Mouse (Mus musculus): Measurements from ENCODE around the gene Apba1. TPM values are rescaled to one million over a fixed set of nuclear protein-coding genes. Genes with fewer than 3 reads are reported as not detected.

Apba1 gene
- polyA plus RNA-seq, 1 experiment from 2014 or later, result 0.46 TPM

- Histone ChIP-seq H3K4me1 (ENCODE audit: control insufficient read depth in 2 of 2, insufficient read depth in 2 of 2, low read length in 2 of 2) (peaks cover 6 to 9% of the 10 kb centered on the region in 2 experiments; a peak in 3 of 4 replicates), H3K4me2 (ENCODE audit: low read length) (no peak overlapping the region), H3K27me3 (ENCODE audit: control insufficient read depth, insufficient read depth, low read length) (no peaks in the 10 kb centered on the region), H3K9ac (ENCODE audit: low read length) (no peak overlapping the region), H3K9me3 (ENCODE audit: control insufficient read depth, low read length) (no peaks in the 10 kb centered on the region), H3K27ac (replicated peaks in 1 of 2; ENCODE audit: control insufficient read depth in 1 of 2, insufficient read depth in 1 of 2, low read depth in 2 of 2, low read length in 2 of 2) (no peak overlapping the region), H3K36me3 (ENCODE audit: control insufficient read depth, insufficient read depth, low read length) (no peaks in the 10 kb centered on the region), H3K4me3 (ENCODE audit: control insufficient read depth in 1 of 2, insufficient read depth in 1 of 2, low read depth in 1 of 2, low read length in 2 of 2) (no peak overlapping the region)
- ATAC-seq (ENCODE audit: insufficient number of reproducible peaks, insufficient read depth, low FRiP score, low read depth), result no peak
- 70% methylated on average over 9 of the region's 9 CpGs for WGBS
Measured at GRCm38 (mm10) chr19:23788420-23789132, 29.9 kb downstream of the Apba1 start.

- Histone ChIP-seq H3K36me3 (ENCODE audit: control insufficient read depth, insufficient read depth, low read length) (no peaks in the 10 kb centered on the region), H3K9ac (ENCODE audit: low read length) (no peak overlapping the region), H3K4me3 (ENCODE audit: control insufficient read depth in 1 of 2, insufficient read depth in 1 of 2, low read depth in 1 of 2, low read length in 2 of 2) (no peak overlapping the region), H3K9me3 (ENCODE audit: control insufficient read depth, low read length) (no peaks in the 10 kb centered on the region), H3K27me3 (ENCODE audit: control insufficient read depth, insufficient read depth, low read length) (no peaks in the 10 kb centered on the region), H3K27ac (replicated peaks in 1 of 2; ENCODE audit: control insufficient read depth in 1 of 2, insufficient read depth in 1 of 2, low read depth in 2 of 2, low read length in 2 of 2) (no peak overlapping the region), H3K4me2 (ENCODE audit: low read length) (no peak overlapping the region), H3K4me1 (ENCODE audit: control insufficient read depth in 2 of 2, insufficient read depth in 2 of 2, low read length in 2 of 2) (peaks cover 6 to 9% of the 10 kb centered on the region in 2 experiments; a peak in 3 of 4 replicates)
- 23% methylated on average over 6 of the region's 6 CpGs for WGBS
- ATAC-seq (ENCODE audit: insufficient number of reproducible peaks, insufficient read depth, low FRiP score, low read depth), result 0 out of 2 replicates have a peak, but pooled peaks have one; percentile 54
Measured at GRCm38 (mm10) chr19:23791704-23792103, 33.0 kb downstream of the Apba1 start.

GRCm38 (mm10) chr19:23792559-23792958, 33.9 kb downstream of the Apba1 start:
- Histone ChIP-seq H3K9ac (ENCODE audit: low read length) (no peak overlapping the region), H3K4me2 (ENCODE audit: low read length) (no peak overlapping the region), H3K9me3 (ENCODE audit: control insufficient read depth, low read length) (no peaks in the 10 kb centered on the region), H3K4me3 (ENCODE audit: control insufficient read depth in 1 of 2, insufficient read depth in 1 of 2, low read depth in 1 of 2, low read length in 2 of 2) (no peak overlapping the region), H3K4me1 (ENCODE audit: control insufficient read depth in 2 of 2, insufficient read depth in 2 of 2, low read length in 2 of 2) (peaks cover 6% of the 10 kb centered on the region in 2 experiments; a peak in 3 of 4 replicates), H3K36me3 (ENCODE audit: control insufficient read depth, insufficient read depth, low read length) (no peaks in the 10 kb centered on the region), H3K27ac (replicated peaks in 1 of 2; ENCODE audit: control insufficient read depth in 1 of 2, insufficient read depth in 1 of 2, low read depth in 2 of 2, low read length in 2 of 2) (no peak overlapping the region), H3K27me3 (ENCODE audit: control insufficient read depth, insufficient read depth, low read length) (no peaks in the 10 kb centered on the region)
- ATAC-seq (ENCODE audit: insufficient number of reproducible peaks, insufficient read depth, low FRiP score, low read depth), result no peak
- 78% methylated on average over 6 of the region's 6 CpGs for WGBS

GRCm38 (mm10) chr19:23794491-23794890, 35.8 kb downstream of the Apba1 start:
- H3K27me3 ChIP-seq (ENCODE audit: control insufficient read depth, insufficient read depth, low read length), result no peaks in the 10 kb centered on the region
- H3K36me3 ChIP-seq (ENCODE audit: control insufficient read depth, insufficient read depth, low read length), result no peaks in the 10 kb centered on the region
- no peaks in the 10 kb centered on the region for H3K9me3 ChIP-seq (ENCODE audit: control insufficient read depth, low read length)
- no peak overlapping the region for H3K9ac ChIP-seq (ENCODE audit: low read length)
- H3K4me1 ChIP-seq (ENCODE audit: control insufficient read depth in 2 of 2, insufficient read depth in 2 of 2, low read length in 2 of 2), result peaks cover 4 to 6% of the 10 kb centered on the region in 2 experiments; a peak in 3 of 4 replicates
- H3K27ac ChIP-seq (replicated peaks in 1 of 2; ENCODE audit: control insufficient read depth in 1 of 2, insufficient read depth in 1 of 2, low read depth in 2 of 2, low read length in 2 of 2), result no peak overlapping the region
- 42% methylated on average over 3 of the region's 3 CpGs for WGBS
- H3K4me3 ChIP-seq (ENCODE audit: control insufficient read depth in 1 of 2, insufficient read depth in 1 of 2, low read depth in 1 of 2, low read length in 2 of 2), result no peak overlapping the region
- no peak for ATAC-seq (ENCODE audit: insufficient number of reproducible peaks, insufficient read depth, low FRiP score, low read depth)
- no peak overlapping the region for H3K4me2 ChIP-seq (ENCODE audit: low read length)

- H3K27me3 ChIP-seq (ENCODE audit: control insufficient read depth, insufficient read depth, low read length), result no peaks in the 10 kb centered on the region
- H3K36me3 ChIP-seq (ENCODE audit: control insufficient read depth, insufficient read depth, low read length), result no peaks in the 10 kb centered on the region
- no peak overlapping the region for H3K9ac ChIP-seq (ENCODE audit: low read length)
- no peak for ATAC-seq (ENCODE audit: insufficient number of reproducible peaks, insufficient read depth, low FRiP score, low read depth)
- H3K4me2 ChIP-seq (ENCODE audit: low read length), result no peak overlapping the region
- H3K4me1 ChIP-seq (ENCODE audit: control insufficient read depth in 2 of 2, insufficient read depth in 2 of 2, low read length in 2 of 2), result peaks cover 6% of the 10 kb centered on the region in 2 experiments
- 59% methylated on average over 4 of the region's 4 CpGs for WGBS
- no peaks in the 10 kb centered on the region for H3K9me3 ChIP-seq (ENCODE audit: control insufficient read depth, low read length)
- no peak overlapping the region for H3K4me3 ChIP-seq (ENCODE audit: control insufficient read depth in 1 of 2, insufficient read depth in 1 of 2, low read depth in 1 of 2, low read length in 2 of 2)
- no peak overlapping the region for H3K27ac ChIP-seq (replicated peaks in 1 of 2; ENCODE audit: control insufficient read depth in 1 of 2, insufficient read depth in 1 of 2, low read depth in 2 of 2, low read length in 2 of 2)
Measured at GRCm38 (mm10) chr19:23795156-23795555, 36.5 kb downstream of the Apba1 start.

GRCm38 (mm10) chr19:23801174-23801573, 42.5 kb downstream of the Apba1 start:
- H3K9ac ChIP-seq (ENCODE audit: low read length), result no peak overlapping the region
- H3K27ac ChIP-seq (replicated peaks in 1 of 2; ENCODE audit: control insufficient read depth in 1 of 2, insufficient read depth in 1 of 2, low read depth in 2 of 2, low read length in 2 of 2), result peak overlapping the region in 1 of 2 experiments; percentile 1; a peak in 2 of 4 replicates

GRCm38 (mm10) chr19:23803221-23803870, 44.7 kb downstream of the Apba1 start:
- H3K4me2 ChIP-seq (ENCODE audit: low read length), result no peak overlapping the region
- no peaks in the 10 kb centered on the region for H3K9me3 ChIP-seq (ENCODE audit: control insufficient read depth, low read length)
- H3K27ac ChIP-seq (replicated peaks in 1 of 2; ENCODE audit: control insufficient read depth in 1 of 2, insufficient read depth in 1 of 2, low read depth in 2 of 2, low read length in 2 of 2), result 0 out of 4 replicates have a peak overlapping the region, but pooled peaks of 1 of the 2 experiments have one; percentile 19
- WGBS, result 59% methylated on average over 4 of the region's 4 CpGs
- H3K4me1 ChIP-seq (ENCODE audit: control insufficient read depth in 2 of 2, insufficient read depth in 2 of 2, low read length in 2 of 2), result peaks cover 7 to 27% of the 10 kb centered on the region in 2 experiments
- ATAC-seq (ENCODE audit: insufficient number of reproducible peaks, insufficient read depth, low FRiP score, low read depth), result no peak; the same call in 1 of the 2 replicates
- no peaks in the 10 kb centered on the region for H3K27me3 ChIP-seq (ENCODE audit: control insufficient read depth, insufficient read depth, low read length)
- no peaks in the 10 kb centered on the region for H3K36me3 ChIP-seq (ENCODE audit: control insufficient read depth, insufficient read depth, low read length)
- H3K9ac ChIP-seq (ENCODE audit: low read length), result no peak overlapping the region
- H3K4me3 ChIP-seq (ENCODE audit: control insufficient read depth in 1 of 2, insufficient read depth in 1 of 2, low read depth in 1 of 2, low read length in 2 of 2), result no peak overlapping the region

More at GRCm38 (mm10) chr19:23801174-23801573, 42.5 kb downstream of the Apba1 start:
- Histone ChIP-seq H3K4me1 (ENCODE audit: control insufficient read depth in 2 of 2, insufficient read depth in 2 of 2, low read length in 2 of 2) (peaks cover 5 to 14% of the 10 kb centered on the region in 2 experiments), H3K9me3 (ENCODE audit: control insufficient read depth, low read length) (no peaks in the 10 kb centered on the region), H3K36me3 (ENCODE audit: control insufficient read depth, insufficient read depth, low read length) (no peaks in the 10 kb centered on the region), H3K4me3 (ENCODE audit: control insufficient read depth in 1 of 2, insufficient read depth in 1 of 2, low read depth in 1 of 2, low read length in 2 of 2) (no peak overlapping the region), H3K4me2 (ENCODE audit: low read length) (no peak overlapping the region), H3K27me3 (ENCODE audit: control insufficient read depth, insufficient read depth, low read length) (no peaks in the 10 kb centered on the region)
- 32% methylated on average over 1 of the region's 1 CpGs for WGBS
- ATAC-seq (ENCODE audit: insufficient number of reproducible peaks, insufficient read depth, low FRiP score, low read depth), result peak; percentile 70; the same call in 1 of the 2 replicates

All from heart, embryonic 14.5 days (tissue).